Mouse (Mus musculus): ENCODE results near the gene Mpp4. TPM values are rescaled to one million over a fixed set of nuclear protein-coding genes. Genes with fewer than 3 reads are reported as not detected.

Mpp4 gene
- 0.93 and 1.5 TPM in 2 replicates for polyA plus RNA-seq (2012; rRNA removed)

DNA sequence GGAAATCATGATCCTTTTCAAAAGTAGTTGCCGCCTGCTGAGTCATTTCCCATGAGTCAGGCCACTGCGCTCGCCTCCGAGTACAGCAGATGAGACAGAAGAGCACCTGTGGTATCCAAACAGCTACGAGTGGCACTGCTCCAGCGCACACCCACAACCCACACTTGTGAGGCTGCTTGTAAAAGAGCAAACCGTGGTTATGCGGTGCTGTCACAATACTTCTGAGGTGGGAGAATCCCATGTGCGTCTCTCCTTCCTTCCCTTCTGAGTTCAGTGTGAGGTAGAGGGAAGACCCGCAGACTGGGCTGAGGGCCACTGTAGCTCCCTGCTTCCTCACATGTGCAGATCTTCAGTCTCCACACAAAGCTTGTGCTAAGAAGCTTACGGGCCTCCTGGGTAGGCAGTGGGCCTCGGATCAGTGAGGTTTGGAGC lies at the start of gene Mpp4:
Gene Mpp4, minus strand, starts transcription at position 360 of the 432 bp plus-strand sequence.
- no peak for DNase-seq (ENCODE audit: low read depth)

DNA sequence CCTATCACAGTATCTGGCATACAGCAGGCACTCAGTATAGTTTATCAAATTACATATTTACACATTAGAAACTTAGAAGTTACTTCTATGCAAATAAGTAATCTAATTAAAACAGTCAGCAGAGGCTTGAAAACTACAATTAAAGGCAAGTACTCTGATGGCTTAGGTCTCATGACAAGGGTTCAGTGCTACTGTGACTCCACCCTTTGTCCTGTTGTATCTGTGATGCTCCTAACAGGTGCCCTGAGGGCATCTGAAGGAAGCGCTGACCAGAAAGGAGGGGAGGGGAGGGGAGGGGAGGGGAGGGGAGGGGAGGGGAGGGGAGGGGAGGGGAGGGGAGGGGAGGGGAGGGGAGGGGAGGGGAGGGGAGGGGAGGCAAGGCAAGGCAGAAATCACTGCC lies 49.8 kb upstream of the Mpp4 start:
- no peak for DNase-seq (ENCODE audit: low read depth)

DNA sequence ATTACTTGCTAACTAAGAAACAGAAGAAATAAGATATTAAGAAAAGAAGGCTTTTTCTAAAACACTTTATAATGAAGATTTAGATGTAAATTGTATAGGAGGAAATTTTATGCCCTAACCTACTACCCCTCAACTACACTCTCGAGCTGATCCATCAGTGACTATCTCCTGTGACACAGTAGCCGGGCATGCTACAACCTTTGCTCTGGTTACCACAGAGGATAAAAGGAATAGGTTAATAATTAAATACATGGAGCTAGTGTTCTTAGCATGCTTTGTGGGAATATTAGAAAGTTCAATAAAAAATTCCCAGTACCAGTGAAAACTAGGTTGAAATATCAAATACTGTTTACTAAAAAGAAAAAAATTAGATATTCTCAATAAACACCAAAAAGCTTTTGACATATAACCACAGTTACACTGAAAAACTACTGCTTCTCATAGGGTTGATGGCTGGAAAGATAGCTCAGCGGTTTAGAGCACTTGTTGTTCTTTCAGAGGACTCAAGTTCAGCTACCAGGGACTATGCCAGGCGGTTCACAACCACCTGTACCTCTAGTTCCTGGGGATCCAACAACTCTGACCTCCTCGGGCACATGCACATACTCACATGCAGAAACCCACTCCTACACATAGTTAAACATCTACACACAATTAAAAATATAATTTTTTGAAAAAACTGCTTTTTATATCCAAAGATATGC lies 49.0 kb upstream of the Mpp4 start:
- no peak for DNase-seq (ENCODE audit: low read depth)

DNA sequence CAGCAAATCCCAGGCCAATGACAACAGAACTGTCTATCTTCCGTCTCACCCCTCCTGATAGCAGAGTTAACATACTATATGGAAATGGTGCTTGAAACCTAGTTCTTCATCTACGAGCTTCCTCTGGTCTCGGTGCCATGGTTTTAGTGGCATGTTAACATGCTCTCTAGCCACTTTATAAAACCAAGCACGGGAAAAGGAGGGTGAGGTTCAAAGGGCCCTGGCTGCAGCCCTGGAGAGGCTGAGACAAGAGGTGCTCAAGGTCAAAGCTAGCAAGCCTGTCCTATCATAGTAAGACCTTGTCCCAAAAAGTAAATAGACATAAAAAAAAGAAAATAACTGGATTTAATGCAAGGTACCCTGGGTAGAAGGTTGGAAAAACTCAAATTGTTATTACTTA lies 48.5 kb upstream of the Mpp4 start:
- no peak for DNase-seq (ENCODE audit: low read depth)

DNA sequence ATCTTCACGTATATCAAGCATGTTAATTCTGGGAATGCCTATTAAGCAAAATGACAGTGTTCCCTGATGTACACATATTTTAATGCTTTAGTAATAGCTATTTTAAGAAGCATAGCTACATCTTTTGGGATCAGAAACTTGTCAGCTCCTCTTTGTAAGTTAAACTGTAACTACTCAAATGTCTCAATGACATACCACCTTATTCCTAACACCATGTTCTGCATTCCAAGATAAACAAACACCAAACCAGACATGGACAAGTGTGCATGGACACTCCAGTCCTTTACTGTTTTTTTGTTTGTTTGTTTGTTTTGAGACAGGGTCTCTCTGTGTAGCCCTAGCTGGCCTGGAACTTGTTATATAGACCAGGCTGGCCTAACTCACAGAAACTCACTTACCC lies 45.1 kb upstream of the Mpp4 start:
- DNase-seq (ENCODE audit: low read depth), result no peak

DNA sequence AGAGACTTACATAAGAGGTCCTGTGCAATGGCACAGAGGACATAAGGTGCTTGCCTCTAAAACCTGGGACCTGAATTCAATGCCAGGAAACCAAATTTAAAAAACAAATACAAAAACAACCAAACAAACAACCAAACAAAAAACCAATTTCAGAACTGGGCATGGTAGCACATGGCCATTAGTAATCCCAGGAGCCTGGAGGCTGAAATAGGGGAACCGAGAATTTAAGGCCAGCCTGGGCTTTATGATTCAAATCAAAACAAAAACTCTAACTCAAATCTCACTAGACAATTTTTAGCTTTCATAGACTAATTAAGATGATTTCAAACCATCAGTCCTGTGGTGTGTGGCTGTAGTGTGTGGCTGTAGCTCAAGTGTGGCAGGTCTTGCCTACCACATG lies 41.3 kb upstream of the Mpp4 start:
- DNase-seq (ENCODE audit: low read depth), result no peak

DNA sequence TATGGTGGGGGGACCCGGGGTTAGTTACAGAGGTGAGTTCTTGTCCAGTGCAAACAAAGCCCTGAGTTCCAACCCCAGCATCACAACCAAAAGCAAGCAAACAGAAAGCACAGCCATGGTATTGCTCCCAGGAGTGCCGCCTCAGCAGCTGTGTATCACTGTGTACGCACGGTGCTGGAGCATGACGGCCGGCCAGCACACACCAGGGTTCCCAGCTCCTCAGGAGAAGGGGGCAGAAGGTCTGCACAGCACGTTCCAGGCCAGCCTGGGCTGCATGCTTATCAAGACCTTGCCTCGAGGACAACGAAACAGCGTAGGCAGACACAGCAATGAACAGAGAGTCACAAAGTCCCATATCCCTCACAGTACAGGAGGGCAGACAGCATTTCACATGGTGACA lies 39.2 kb upstream of the Mpp4 start:
- no peak for DNase-seq (ENCODE audit: low read depth)

DNA sequence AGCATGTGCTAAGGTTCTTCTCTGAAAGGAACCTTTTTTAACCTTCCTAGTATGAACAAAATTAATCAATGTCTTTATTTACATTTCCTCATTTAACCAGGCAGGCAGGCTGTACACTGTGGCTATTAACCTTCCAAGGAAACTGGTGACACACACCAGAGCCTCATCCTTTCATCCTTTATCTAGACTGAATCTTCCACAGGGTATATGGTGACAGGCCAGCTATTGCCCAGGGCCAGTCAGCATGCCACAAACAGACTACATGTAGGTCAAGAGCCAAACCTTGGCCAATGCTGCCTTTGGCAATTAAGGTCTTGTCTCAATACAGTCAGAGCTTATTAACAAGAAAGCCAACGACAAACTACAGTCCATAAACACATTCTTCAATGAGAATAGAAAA lies 38.4 kb upstream of the Mpp4 start:
- DNase-seq (ENCODE audit: low read depth), result no peak

DNA sequence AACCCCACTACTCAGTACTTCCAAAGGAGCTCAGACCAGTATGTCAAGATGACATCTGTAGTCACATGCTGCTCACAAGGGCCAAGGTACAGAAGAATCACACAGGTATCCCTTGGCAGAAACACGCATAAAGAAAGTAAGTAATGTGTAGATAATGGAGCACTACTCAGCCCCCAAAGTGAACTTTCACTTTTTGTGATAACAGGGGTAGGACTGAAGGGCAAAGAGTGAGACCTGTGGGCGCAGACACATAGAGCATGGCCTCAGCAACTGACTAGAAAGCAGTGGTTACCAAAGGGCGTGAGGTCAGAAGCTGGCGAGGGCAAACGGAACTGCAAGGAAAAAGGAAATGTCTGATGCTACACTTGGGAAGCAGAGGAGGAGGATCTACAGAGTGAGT lies 37.8 kb upstream of the Mpp4 start:
- no peak for DNase-seq (ENCODE audit: low read depth)

DNA sequence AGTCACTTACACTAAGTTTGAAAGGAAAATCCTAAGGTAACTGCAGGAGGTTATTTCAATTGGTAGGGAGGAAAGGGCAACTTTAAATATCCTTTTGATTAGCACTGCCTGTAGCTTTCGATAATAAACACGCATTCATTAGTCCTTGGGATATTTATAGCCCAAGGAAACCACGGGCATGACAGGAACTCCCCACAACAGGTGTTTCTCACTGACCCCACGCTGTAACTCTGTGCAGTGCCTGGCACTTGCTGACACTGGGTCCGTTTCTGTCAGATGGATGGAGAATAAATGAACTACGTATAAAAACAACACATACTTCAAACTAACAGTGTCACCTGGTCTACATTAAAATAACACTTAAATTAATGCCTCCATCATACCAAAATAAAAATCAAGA lies 31.8 kb upstream of the Mpp4 start:
- no peak for DNase-seq (ENCODE audit: low read depth)

DNA sequence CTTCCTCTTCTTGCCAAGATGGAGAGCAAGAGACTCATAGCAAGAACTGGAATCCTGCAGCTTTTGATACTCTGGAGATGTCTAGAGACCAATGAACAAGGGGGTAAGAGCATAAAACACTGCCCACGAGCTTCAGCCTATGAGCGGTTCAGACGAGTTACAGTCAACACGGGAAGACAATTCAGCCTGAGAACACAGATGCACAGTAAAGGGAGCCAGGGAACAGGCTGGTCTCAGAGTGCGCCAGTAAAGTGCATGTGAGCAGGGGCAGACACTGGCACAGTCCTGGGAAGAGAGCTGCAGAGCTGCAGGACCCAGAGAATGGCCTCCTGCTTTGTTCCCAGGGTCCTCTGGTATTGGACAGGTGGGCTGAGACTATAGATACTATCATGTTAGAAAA lies 24.6 kb upstream of the Mpp4 start:
- DNase-seq (ENCODE audit: low read depth), result no peak

DNA sequence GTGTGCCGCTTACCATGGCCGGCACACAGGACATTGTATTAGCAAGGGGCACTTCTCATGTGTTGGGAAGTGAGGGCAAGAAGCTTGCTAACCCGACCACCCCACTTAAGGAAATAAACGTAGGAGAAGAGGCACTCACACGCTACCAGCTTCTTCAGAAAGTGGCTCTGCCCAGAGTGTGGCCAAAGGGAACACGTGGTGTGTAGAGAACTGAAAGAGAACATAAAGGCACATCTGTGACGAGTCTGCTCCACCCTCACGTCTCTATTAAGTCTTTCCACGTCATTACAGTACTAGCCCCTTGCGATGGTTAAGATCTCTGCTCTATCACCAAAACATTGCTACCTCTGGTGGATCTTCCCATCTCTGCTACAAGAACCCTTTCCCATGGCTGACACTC lies 23.1 kb upstream of the Mpp4 start:
- DNase-seq (ENCODE audit: low read depth), result no peak

DNA sequence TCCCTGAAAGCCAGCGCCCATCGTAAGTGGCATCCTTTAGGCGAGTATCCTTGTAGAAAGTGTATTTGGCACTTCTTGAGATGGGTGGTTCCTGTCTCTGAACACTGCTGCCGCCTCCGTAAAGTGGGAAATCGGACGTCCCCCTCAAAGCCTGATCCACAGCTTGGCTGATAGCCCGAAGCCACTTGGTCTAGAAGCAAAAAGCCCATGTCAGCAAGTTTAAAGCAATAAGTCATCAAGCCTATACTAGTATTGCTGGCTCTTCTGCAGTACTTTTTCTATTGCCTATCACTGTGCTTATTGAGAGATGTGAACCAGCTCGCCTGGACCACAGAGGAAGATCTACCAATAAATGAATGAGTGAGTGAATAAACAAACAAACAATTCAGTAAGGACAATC lies 22.2 kb upstream of the Mpp4 start:
- no peak for DNase-seq (ENCODE audit: low read depth)

DNA sequence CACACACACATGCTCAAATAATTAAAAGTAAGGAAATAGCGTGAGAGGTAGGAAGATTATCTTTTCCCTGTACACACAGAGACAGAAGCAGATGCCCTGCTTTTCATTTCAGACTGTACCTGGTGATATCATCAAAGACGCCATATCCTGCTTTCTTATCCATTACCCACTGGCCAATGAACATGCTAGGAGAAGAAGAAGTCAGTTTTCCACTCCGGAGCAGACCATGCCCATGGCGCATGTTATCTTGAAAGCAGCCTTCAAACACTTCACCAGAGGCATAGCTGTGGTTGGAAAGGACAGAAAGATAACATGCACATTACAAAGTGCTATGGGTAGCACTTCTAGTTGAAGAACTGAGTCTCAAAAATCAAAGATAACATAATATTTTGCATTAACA lies 19.9 kb upstream of the Mpp4 start:
- DNase-seq (ENCODE audit: low read depth), result no peak

DNA sequence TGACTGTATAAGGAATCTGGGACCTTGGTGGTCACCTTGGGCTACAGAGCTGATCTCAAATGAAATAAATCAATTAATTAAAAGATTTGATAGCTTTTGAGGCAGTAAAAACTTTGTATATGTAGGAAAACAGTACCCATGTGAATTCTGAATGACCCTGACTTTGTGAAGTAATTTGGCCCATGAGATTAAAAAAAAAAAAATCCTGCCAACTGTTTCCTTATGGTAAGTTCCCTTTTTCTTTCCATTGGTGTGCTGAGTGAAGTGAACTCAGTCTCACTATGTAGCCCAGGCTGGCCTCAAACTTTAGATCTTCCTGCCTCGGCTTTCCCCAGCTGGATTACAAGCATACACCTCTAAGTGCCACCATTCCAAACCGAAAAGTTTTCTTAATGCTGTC lies 19.2 kb upstream of the Mpp4 start:
- DNase-seq (ENCODE audit: low read depth), result no peak

DNA sequence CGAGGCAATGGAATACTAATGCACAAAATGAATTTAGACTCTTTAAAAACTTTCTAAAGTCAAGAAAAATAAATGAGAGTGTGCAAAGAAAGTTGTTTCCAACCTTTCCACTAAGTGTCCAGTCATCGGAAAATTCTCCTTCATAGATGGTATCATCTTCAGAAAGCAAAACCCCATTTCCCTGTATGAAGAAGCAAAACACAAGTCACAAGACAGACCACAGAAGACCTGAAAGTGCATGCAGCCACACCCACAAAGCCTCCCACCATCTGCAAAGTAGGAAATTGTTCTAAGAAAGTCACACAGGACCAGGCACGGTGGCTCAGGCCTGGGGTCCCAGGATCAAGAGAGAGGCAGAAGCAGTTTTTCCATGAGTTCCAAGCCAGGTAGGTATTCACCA lies 16.8 kb upstream of the Mpp4 start:
- no peak for DNase-seq (ENCODE audit: low read depth)

DNA sequence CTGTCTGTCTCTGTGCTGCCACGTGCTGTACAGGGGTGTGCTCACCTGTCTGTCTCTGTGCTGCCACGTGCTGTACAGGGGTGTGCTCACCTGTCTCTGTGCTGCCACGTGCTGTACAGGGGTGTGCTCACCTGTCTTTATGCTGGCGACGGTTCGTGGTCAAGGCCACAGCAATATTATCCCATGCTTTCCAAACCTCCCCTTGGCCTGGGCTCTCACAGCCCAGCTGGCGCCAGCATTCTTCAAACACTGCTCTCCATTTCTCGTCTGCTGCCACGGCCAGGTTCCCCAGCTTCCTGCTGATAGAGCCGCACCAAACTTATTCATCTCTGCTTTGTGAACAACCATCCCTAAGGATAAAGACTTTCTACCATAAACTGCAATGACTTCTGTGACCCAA lies 15.2 kb upstream of the Mpp4 start:
- no peak for DNase-seq (ENCODE audit: low read depth)

DNA sequence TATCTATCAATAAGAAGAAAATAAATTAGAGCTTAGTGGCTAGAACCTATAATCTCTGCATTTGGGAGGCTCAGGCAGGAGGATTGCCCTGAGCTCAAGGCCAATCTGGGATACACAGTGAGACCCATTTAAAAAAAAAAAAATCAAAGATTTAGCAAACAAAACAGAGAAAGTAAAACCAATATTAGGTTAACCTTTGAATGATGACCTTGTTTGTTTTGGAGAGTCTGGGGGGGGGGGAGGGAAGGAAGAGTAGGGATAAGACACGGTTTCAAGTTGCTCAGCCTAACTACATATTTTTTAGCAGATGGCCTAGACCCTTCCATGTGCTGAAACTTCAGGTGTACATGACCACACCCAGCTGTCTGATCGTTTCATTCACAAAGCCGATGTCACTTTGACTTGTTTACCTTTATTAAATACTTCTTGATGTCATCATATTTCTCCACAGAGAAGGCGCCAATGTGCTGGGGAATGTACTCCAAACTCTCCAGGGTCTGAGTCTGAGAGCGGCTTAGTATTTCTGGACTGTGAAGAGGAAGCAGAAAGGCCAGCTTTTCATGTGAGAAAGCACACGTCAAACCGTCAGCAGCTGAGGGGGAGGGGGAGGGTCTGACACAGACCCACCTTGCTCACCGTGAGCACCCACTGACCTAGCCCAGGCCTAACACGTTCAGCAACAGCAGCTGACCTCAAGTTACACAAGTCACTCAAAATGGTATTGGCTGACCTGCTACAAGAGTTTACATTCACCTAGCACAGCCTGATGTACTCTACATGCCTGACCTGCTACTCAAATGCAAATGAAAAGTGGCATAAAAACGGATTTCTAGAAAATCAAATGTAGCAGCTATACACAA lies 11.6 kb upstream of the Mpp4 start:
- no peak for DNase-seq (ENCODE audit: low read depth)

DNA sequence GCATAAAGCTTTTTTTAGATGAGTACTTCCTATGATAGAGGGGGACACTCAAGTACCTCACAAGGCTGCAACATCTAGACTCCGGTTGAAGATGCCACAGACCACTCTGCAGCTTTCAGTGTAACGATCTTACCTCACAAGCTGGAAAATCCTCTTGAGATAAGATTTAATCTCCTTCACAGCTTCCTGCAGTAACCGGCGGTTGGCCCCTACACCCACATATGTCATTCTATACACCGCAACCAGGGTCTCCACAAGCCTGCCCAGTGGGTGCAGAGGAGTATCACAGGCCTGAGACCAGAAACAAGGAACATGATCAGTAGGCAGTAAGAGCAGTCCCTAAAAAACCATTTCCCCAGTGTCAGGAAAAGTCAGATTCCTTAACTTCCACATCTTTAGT lies 9.8 kb upstream of the Mpp4 start:
- no peak for DNase-seq (ENCODE audit: low read depth)

DNA sequence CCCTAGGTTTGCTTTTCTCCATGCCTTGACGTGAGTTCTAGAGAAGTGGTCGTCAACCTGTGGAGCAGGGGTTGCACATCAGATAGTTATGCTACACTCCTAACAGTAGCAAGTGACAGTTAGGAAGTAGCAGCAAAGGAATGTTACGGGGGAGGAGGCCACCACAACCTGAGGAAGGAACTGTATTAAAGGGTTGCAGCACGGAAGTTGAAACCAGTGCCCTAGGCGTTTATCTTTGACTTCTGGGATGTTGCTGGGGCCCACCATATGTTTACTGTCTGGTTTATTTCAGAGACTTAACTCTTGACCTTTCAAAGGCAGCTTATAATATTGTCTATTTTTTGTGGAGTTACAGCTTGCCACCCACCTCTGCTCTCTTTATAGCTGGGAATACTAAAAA lies 8.7 kb upstream of the Mpp4 start:
- DNase-seq (ENCODE audit: low read depth), result no peak

DNA sequence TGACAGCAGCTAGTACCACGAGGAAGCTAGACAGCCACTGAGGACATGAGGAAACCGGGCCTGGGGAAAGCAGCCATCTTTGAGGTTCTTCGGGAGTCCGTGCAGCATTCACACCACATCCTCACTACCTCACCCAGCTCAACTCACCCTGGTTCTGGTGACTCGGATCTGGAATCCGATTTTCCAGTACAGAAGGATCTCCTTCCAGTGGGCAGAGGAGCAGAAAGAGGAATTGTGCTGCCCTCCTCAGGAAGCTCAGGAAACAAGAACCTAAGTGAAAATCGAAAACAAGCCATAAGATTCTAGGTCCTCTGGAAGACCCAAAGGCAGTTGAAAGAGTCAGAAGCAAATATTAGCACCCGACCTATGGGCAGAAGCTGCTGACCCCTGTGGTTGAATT lies 7.1 kb upstream of the Mpp4 start:
- DNase-seq (ENCODE audit: low read depth), result no peak

DNA sequence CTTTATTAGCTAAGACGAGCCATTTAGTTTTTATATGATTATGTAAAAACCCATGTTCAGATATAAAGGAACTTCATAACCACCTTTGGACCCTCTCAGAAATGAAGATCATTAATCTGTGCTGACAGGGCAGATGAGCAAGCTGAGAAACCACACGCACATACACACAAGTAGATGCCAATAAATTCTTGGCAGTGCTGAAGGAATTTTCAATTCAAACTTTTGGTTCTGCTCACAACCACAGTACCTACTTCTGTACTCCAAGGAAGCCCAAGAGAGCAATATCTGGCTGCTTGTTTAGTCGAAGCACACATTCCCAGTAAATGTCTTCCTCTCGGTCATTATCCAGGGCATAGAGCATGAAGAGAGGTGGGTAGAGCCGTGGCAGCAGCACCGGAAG lies 6.4 kb upstream of the Mpp4 start:
- no peak for DNase-seq (ENCODE audit: low read depth)

DNA sequence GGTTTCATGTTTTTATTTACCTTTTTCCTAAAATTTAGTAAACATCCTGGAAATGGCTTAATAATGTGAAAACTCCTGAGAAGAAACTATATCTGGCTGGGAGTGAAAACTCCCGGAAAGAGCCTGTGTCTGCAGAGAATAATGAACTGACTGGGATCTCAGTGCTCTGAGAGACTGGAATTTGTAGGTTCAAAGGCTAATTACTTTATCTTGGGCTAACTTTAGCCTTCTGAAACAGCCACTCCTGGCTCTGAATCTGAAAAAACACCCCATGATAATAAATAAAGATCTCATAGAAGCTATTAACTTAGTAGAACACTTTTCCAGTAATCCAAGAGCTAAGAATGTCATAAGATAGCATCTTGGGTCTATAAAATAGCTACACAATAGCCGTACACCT lies 5.4 kb upstream of the Mpp4 start:
- no peak for DNase-seq (ENCODE audit: low read depth)
